Mouse (Mus musculus): Measurements from ENCODE around the gene Dapp1.
"Not testable (repeated sequence)": the region's sequence is repeated elsewhere in the genome, so short reads cannot be mapped to it uniquely, and the experiment has no call there.

Dapp1 gene

GRCm38 (mm10) chr3:137920594-137920993, 60.8 kb downstream of the Dapp1 start:
- DNase-seq (ENCODE audit: low spot score in 2 of 2), result no peak

- no peak for DNase-seq (ENCODE audit: low spot score in 2 of 2)
Measured at GRCm38 (mm10) chr3:137919398-137919797, 61.9 kb downstream of the Dapp1 start.

GRCm38 (mm10) chr3:137918932-137919311, 62.4 kb downstream of the Dapp1 start:
- DNase-seq (ENCODE audit: low spot score in 2 of 2), result no peak

GRCm38 (mm10) chr3:137918172-137918931, 63.0 kb downstream of the Dapp1 start, which contains the start of gene Lamtor3:
Gene Lamtor3, plus strand, starts transcription at chr3:137918506.
- DNase-seq (ENCODE audit: low spot score in 2 of 2), result peak; percentile 86 to 94

- DNase-seq (ENCODE audit: low spot score in 2 of 2), result no peak
Measured at GRCm38 (mm10) chr3:137917694-137918171, 63.6 kb downstream of the Dapp1 start.

- DNase-seq (ENCODE audit: low spot score in 2 of 2), result not testable (repeated sequence)
Measured at GRCm38 (mm10) chr3:137914567-137914966, 66.8 kb downstream of the Dapp1 start.

GRCm38 (mm10) chr3:137913093-137913492, 68.3 kb downstream of the Dapp1 start:
- DNase-seq (ENCODE audit: low spot score in 2 of 2), result no peak

- DNase-seq (ENCODE audit: low spot score in 2 of 2), result no peak
Measured at GRCm38 (mm10) chr3:137900149-137900548, 81.2 kb downstream of the Dapp1 start.

GRCm38 (mm10) chr3:137897685-137898084, 83.7 kb downstream of the Dapp1 start:
- DNase-seq (ENCODE audit: low spot score in 2 of 2), result no peak

- DNase-seq (ENCODE audit: low spot score in 2 of 2), result no peak
Measured at GRCm38 (mm10) chr3:137896867-137897266, 84.5 kb downstream of the Dapp1 start.

GRCm38 (mm10) chr3:137896386-137896785, 85.0 kb downstream of the Dapp1 start:
- no peak for DNase-seq (ENCODE audit: low spot score in 2 of 2)

- DNase-seq (ENCODE audit: low spot score in 2 of 2), result no peak
Measured at GRCm38 (mm10) chr3:137895196-137895595, 86.1 kb downstream of the Dapp1 start.

GRCm38 (mm10) chr3:137893789-137894188, 87.6 kb downstream of the Dapp1 start:
- no peak for DNase-seq (ENCODE audit: low spot score in 2 of 2)

- no peak for DNase-seq (ENCODE audit: low spot score in 2 of 2)
Measured at GRCm38 (mm10) chr3:137892118-137892517, 89.2 kb downstream of the Dapp1 start.

GRCm38 (mm10) chr3:137891089-137891488, 90.3 kb downstream of the Dapp1 start:
- DNase-seq (ENCODE audit: low spot score in 2 of 2), result no peak

GRCm38 (mm10) chr3:137887961-137888360, 93.4 kb downstream of the Dapp1 start:
- DNase-seq (ENCODE audit: low spot score in 2 of 2), result no peak

GRCm38 (mm10) chr3:137881093-137881492, 100.3 kb downstream of the Dapp1 start:
- DNase-seq (ENCODE audit: low spot score in 2 of 2), result no peak

Measured in cerebellum, postnatal 4 days (tissue).